Mouse (Mus musculus) spleen, postnatal 36 days (tissue): ENCODE measurements around the gene Btbd35f12.
"Not testable (repeated sequence)": the region's sequence is repeated elsewhere in the genome, so short reads cannot be mapped to it uniquely, and the experiment has no call there.

ENCODE experiments used
- DNase-seq, 2 experiments: peaks; one replicate each; pipeline ENCODE4 v3.0.0; 2022; ENCODE audit warnings: low spot score in 2 of 2, mixed read lengths in 1 of 2

Btbd35f12 gene

GRCm38 (mm10) chrX:33313079-33313478 is at the start of gene Btbd35f12:
Btbd35f12 (plus strand) TSS chrX:33313379.
- not testable (repeated sequence) for DNase-seq

GRCm38 (mm10) chrX:33353254-33353653 is 40.1 kb downstream of the Btbd35f12 start:
- peak in 1 of 2 experiments; percentile 4 for DNase-seq
